Mouse (Mus musculus): ENCODE data around the gene Dpf3. TPM values are rescaled to one million over a fixed set of nuclear protein-coding genes. Genes with fewer than 3 reads are reported as not detected.

Gene Dpf3
- polyA plus RNA-seq, 2 experiments: 3.0 to 4.9 TPM

DNA sequence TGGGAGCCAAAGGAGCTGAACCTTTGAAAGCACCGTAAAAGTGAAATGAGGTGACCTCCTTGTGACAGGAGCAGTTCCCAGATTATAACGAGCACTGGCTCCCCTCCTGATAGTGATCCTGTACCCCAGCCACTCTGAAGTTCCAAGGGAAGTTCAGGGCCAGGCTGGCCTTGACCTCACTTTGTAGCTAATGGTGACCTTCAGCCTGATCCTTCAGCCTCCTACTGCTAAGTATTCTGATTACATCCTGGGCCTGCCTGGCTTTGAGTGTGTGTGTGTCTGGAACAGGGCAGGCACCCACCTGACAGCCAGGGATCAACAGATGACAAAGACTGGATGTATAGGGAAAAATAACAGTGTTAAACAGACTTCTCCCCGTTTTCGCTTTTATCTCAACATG is 36.4 kb upstream of the Dpf3 start:
- Histone ChIP-seq H3K4me2 (replicated peaks; ENCODE audit: low read depth, low read length, severe bottlenecking) (no peak overlapping the region), H3K27me3 (ENCODE audit: control insufficient read depth, insufficient read depth, low read length) (no peaks in the 10 kb centered on the region), H3K9me3 (ENCODE audit: control insufficient read depth, low read length) (no peaks in the 10 kb centered on the region), H3K9ac (ENCODE audit: low read depth, low read length, severe bottlenecking) (no peak overlapping the region), H3K4me3 (replicated peaks; ENCODE audit: low read length) (no peak overlapping the region), H3K27ac (replicated peaks; ENCODE audit: low read depth, low read length) (no peak overlapping the region), H3K4me1 (ENCODE audit: control insufficient read depth, insufficient read depth, low read length) (peaks cover 5% of the 10 kb centered on the region; the same call in 1 of the 2 replicates), H3K36me3 (ENCODE audit: control insufficient read depth, insufficient read depth, low read length) (no peaks in the 10 kb centered on the region)
- ATAC-seq (ENCODE audit: low FRiP score, low read depth) (no peak), DNase-seq (ENCODE audit: low spot score) (no peak)
- WGBS: 62% methylated on average over 4 of the region's 4 CpGs
- TF ChIP-seq POLR2A (IDR thresholded peaks at IDR 0.05; ENCODE audit: borderline replicate concordance, extremely low read depth, insufficient read depth, insufficient read length): no peak

- Histone ChIP-seq H3K9me3 (ENCODE audit: control insufficient read depth, low read length) (no peaks in the 10 kb centered on the region), H3K9ac (ENCODE audit: low read depth, low read length, severe bottlenecking) (no peak overlapping the region), H3K27ac (replicated peaks; ENCODE audit: low read depth, low read length) (no peak overlapping the region), H3K27me3 (ENCODE audit: control insufficient read depth, insufficient read depth, low read length) (no peaks in the 10 kb centered on the region), H3K36me3 (ENCODE audit: control insufficient read depth, insufficient read depth, low read length) (no peaks in the 10 kb centered on the region), H3K4me2 (replicated peaks; ENCODE audit: low read depth, low read length, severe bottlenecking) (no peak overlapping the region), H3K4me3 (replicated peaks; ENCODE audit: low read length) (no peak overlapping the region), H3K4me1 (ENCODE audit: control insufficient read depth, insufficient read depth, low read length) (peaks cover 5% of the 10 kb centered on the region; the same call in 1 of the 2 replicates)
- no peak for TF ChIP-seq POLR2A (IDR thresholded peaks at IDR 0.05; ENCODE audit: borderline replicate concordance, extremely low read depth, insufficient read depth, insufficient read length)
- WGBS: 68% methylated on average over 6 of the region's 6 CpGs
- no peak for ATAC-seq (ENCODE audit: low FRiP score, low read depth)
- DNase-seq (ENCODE audit: low spot score): no peak
These were observed 35.5 kb upstream of the Dpf3 start for GRCm38 (mm10) chr12:83523056-83523455.

DNA sequence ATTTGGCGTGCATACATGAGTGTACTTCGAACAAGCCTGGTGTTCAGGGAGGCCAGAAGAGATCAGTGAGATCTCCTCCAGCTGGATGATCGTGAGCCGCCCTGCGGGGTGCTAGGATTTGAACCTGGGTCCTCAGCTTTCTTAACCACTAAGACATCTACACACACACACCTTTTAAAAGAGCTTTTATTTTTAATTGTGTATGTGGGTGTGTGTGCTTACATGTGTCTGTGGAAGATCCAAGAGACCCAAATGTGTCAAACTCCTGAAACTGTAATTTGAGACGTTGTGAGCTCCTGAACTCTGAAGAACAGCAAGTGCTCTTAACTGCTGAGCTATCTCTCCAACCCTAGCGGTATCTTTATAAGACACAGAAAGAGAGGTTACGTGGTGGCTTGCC is 33.6 kb upstream of the Dpf3 start:
- DNase-seq (ENCODE audit: low spot score) (no peak), ATAC-seq (ENCODE audit: low FRiP score, low read depth) (no peak)
- H3K9me3 ChIP-seq (ENCODE audit: control insufficient read depth, low read length): no peaks in the 10 kb centered on the region
- no peak overlapping the region for H3K27ac ChIP-seq (replicated peaks; ENCODE audit: low read depth, low read length)
- peaks cover 5% of the 10 kb centered on the region; the same call in 1 of the 2 replicates for H3K4me1 ChIP-seq (ENCODE audit: control insufficient read depth, insufficient read depth, low read length)
- no peaks in the 10 kb centered on the region for H3K36me3 ChIP-seq (ENCODE audit: control insufficient read depth, insufficient read depth, low read length)
- H3K27me3 ChIP-seq (ENCODE audit: control insufficient read depth, insufficient read depth, low read length): no peaks in the 10 kb centered on the region
- H3K4me3 ChIP-seq (replicated peaks; ENCODE audit: low read length): peak overlapping the region; percentile 58
- TF ChIP-seq POLR2A (IDR thresholded peaks at IDR 0.05; ENCODE audit: borderline replicate concordance, extremely low read depth, insufficient read depth, insufficient read length): no peak
- H3K4me2 ChIP-seq (replicated peaks; ENCODE audit: low read depth, low read length, severe bottlenecking): peak overlapping the region; percentile 53
- peak overlapping the region; percentile 44 for H3K9ac ChIP-seq (ENCODE audit: low read depth, low read length, severe bottlenecking)
- WGBS: 47% methylated on average over 8 of the region's 8 CpGs

- under 1% methylated on average over 32 of the region's 32 CpGs for WGBS
- Histone ChIP-seq H3K4me2 (replicated peaks; ENCODE audit: low read depth, low read length, severe bottlenecking) (peak within 1 kb of the TSS; percentile 53), H3K27ac (replicated peaks; ENCODE audit: low read depth, low read length) (no peak within 1 kb of the TSS), H3K4me3 (replicated peaks; ENCODE audit: low read length) (peak within 1 kb of the TSS; percentile 58), H3K9ac (ENCODE audit: low read depth, low read length, severe bottlenecking) (peak within 1 kb of the TSS; percentile 44), H3K36me3 (ENCODE audit: control insufficient read depth, insufficient read depth, low read length) (no peaks in the 10 kb centered on the region), H3K9me3 (ENCODE audit: control insufficient read depth, low read length) (no peaks in the 10 kb centered on the region), H3K4me1 (ENCODE audit: control insufficient read depth, insufficient read depth, low read length) (peaks cover 5% of the 10 kb centered on the region; the same call in 1 of the 2 replicates), H3K27me3 (ENCODE audit: control insufficient read depth, insufficient read depth, low read length) (no peaks in the 10 kb centered on the region)
- TF ChIP-seq POLR2A (IDR thresholded peaks at IDR 0.05; ENCODE audit: borderline replicate concordance, extremely low read depth, insufficient read depth, insufficient read length): 0 out of 2 replicates have a peak, but pooled peaks have one; percentile 21
- ATAC-seq (ENCODE audit: low FRiP score, low read depth) (peak; percentile 98), DNase-seq (ENCODE audit: low spot score) (peak; percentile 97)
These were observed 32.9 kb upstream of the Dpf3 start, which contains the start of gene Dcaf4 for GRCm38 (mm10) chr12:83520311-83520890. Gene Dcaf4, plus strand, starts transcription at chr12:83520466.

- Histone ChIP-seq H3K27me3 (ENCODE audit: control insufficient read depth, insufficient read depth, low read length) (no peaks in the 10 kb centered on the region), H3K27ac (replicated peaks; ENCODE audit: low read depth, low read length) (no peak overlapping the region), H3K36me3 (ENCODE audit: control insufficient read depth, insufficient read depth, low read length) (no peaks in the 10 kb centered on the region), H3K9ac (ENCODE audit: low read depth, low read length, severe bottlenecking) (no peak overlapping the region), H3K4me1 (ENCODE audit: control insufficient read depth, insufficient read depth, low read length) (peaks cover 13% of the 10 kb centered on the region), H3K4me2 (replicated peaks; ENCODE audit: low read depth, low read length, severe bottlenecking) (no peak overlapping the region), H3K4me3 (replicated peaks; ENCODE audit: low read length) (no peak overlapping the region), H3K9me3 (ENCODE audit: control insufficient read depth, low read length) (no peaks in the 10 kb centered on the region)
- DNase-seq (ENCODE audit: low spot score) (no peak), ATAC-seq (ENCODE audit: low FRiP score, low read depth) (no peak)
- no peak for TF ChIP-seq POLR2A (IDR thresholded peaks at IDR 0.05; ENCODE audit: borderline replicate concordance, extremely low read depth, insufficient read depth, insufficient read length)
- 77% methylated on average over 3 of the region's 3 CpGs for WGBS
These were observed 30.1 kb upstream of the Dpf3 start for GRCm38 (mm10) chr12:83517580-83517979.

Data from limb, embryonic 14.5 days (tissue).